Mouse (Mus musculus) spleen, adult 2 months (tissue): ENCODE measurements around the gene Opn5.

Experiments used
- CTCF ChIP-seq: fragments of 200-500 bp; IDR thresholded peaks from 2 replicates; pipeline ENCODE4 v1.5.1; 2011; ENCODE audit warnings: mild to moderate bottlenecking, inconsistent platforms; ENCODE audit not compliant: insufficient read depth, insufficient read length, insufficient replicate concordance; ENCODE audit errors: extremely low read depth
- POLR2A ChIP-seq: fragments of 200-500 bp; IDR thresholded peaks from 2 replicates; pipeline ENCODE4 v1.6.1; 2011; ENCODE audit warnings: low read depth, low read length, inconsistent platforms

DNA sequence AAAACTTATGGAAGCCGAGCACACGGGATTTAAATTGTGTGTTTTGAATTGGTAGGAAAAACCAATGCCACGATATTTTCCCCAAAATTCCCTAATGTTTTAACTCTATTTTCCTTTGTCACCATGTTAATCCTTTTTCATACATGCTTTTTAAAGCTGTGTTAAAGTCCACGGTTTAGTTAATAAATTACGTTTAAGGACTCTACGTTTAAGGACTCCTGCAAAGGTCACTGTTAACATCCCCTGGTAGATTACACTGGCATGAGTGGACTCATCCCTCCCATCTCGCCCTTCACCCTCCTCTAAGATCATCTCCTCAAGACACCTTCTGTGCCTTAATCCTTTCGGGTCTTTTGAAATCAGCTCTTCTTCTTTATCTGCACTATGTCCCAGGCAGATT lies 37.4 kb downstream of the Opn5 start:
- TF ChIP-seq CTCF (no peak), POLR2A (no peak)
